Mouse (Mus musculus) hindbrain, postnatal 0 days (tissue): ENCODE results near the gene Vcp. TPM values are rescaled to one million over a fixed set of nuclear protein-coding genes. Genes with fewer than 3 reads are reported as not detected.

Experiments used
- ATAC-seq: fragments of 200-750 bp; cut with Nextera tagmentation; 2 replicates; pipeline ENCODE4 v1.8.0; 2017; ENCODE audit warnings: mild to moderate bottlenecking, moderate TSS enrichment, moderate library complexity
- DNase-seq: peaks from one replicate; pipeline ENCODE4 v3.0.0-alpha.2; 2015; ENCODE audit warnings: low spot score
- H3K27ac ChIP-seq: fragments of 300-500 bp; sonication (generic); 2 replicates; pipeline ENCODE4 v1.5.1; 2014; ENCODE audit warnings: mild to moderate bottlenecking
- H3K27me3 ChIP-seq: fragments of 300-500 bp; sonication (generic); 2 replicates; pipeline ENCODE4 v1.6.1; 2014; ENCODE audit warnings: low read length, mixed read lengths; ENCODE audit not compliant: insufficient read depth
- H3K36me3 ChIP-seq: fragments of 300-500 bp; sonication (generic); 2 replicates; pipeline ENCODE4 v1.6.1; 2014; ENCODE audit warnings: low read length, mixed read lengths; ENCODE audit not compliant: insufficient read depth
- H3K4me1 ChIP-seq: fragments of 300-500 bp; sonication (generic); 2 replicates; pipeline ENCODE4 v1.6.1; 2014; ENCODE audit warnings: antibody characterized with exemption, low read length, mixed read lengths; ENCODE audit not compliant: insufficient read depth
- H3K4me2 ChIP-seq: fragments of 300-500 bp; sonication (generic); 2 replicates; pipeline ENCODE4 v1.6.1; 2014; ENCODE audit warnings: low read depth, mild to moderate bottlenecking, low read length, moderate library complexity, mixed read lengths
- H3K4me3 ChIP-seq: fragments of 300-500 bp; sonication (generic); 2 replicates; pipeline ENCODE4 v1.5.1; 2014; ENCODE audit warnings: low read length
- H3K9ac ChIP-seq: fragments of 300-500 bp; sonication (generic); replicated peaks from 2 replicates; pipeline ENCODE4 v1.6.1; 2014; ENCODE audit warnings: mild to moderate bottlenecking, low read length, moderate library complexity, mixed read lengths
- H3K9me3 ChIP-seq: fragments of 300-500 bp; sonication (generic); 2 replicates; pipeline ENCODE4 v1.6.1; 2016; ENCODE audit warnings: low read length, mixed read lengths
- CTCF ChIP-seq: IDR thresholded peaks from 2 replicates; pipeline ENCODE4 v1.5.1; 2016; ENCODE audit warnings: antibody characterized with exemption, control low read depth, low read depth
- WGBS: fragments of 180-500 bp; shearing (Covaris S2); extraction: QIAGEN DNeasy Blood & Tissue Kit; methylation state at CpG from one replicate; pipeline ENCODE4 v1.1.7; 2014; 5-methylcytosine and 5-hydroxymethylcytosine counted together
- polyA plus RNA-seq: library from polyadenylated mRNA; unstranded; fragments of >200 nt; fragmentation: Nextera tagmentation; extraction: Ambion mirVana; gene quantifications from 2 replicates; pipeline ENCODE4 v1.2.1, GENCODE M21; 2015
- total RNA-seq: library from RNA; depleted of rRNA; stranded (reverse); fragments of >200 nt; gene quantifications from 2 replicates; pipeline ENCODE4 v1.2.3, GENCODE M21; 2014

Gene Vcp
- total and polyA plus RNA-seq, 2 experiments from 2014 or later = 191 to 455 TPM

- no peak for TF ChIP-seq CTCF
- H3K4me2 ChIP-seq = no peak overlapping the region
- no peak overlapping the region for H3K27ac ChIP-seq
- no peak overlapping the region for H3K9ac ChIP-seq
- no peak for ATAC-seq
- H3K4me1 ChIP-seq = peaks cover 13% of the 10 kb centered on the region
- H3K36me3 ChIP-seq = peaks cover 45% of the 10 kb centered on the region
- no peak for DNase-seq
- no peak overlapping the region for H3K4me3 ChIP-seq
- no peaks in the 10 kb centered on the region for H3K27me3 ChIP-seq
- WGBS = 69% methylated on average over 17 of the region's 17 CpGs
- no peaks in the 10 kb centered on the region for H3K9me3 ChIP-seq
Measured at GRCm38 (mm10) chr4:43021341-43021740, 21.0 kb upstream of the Vcp start.

DNA sequence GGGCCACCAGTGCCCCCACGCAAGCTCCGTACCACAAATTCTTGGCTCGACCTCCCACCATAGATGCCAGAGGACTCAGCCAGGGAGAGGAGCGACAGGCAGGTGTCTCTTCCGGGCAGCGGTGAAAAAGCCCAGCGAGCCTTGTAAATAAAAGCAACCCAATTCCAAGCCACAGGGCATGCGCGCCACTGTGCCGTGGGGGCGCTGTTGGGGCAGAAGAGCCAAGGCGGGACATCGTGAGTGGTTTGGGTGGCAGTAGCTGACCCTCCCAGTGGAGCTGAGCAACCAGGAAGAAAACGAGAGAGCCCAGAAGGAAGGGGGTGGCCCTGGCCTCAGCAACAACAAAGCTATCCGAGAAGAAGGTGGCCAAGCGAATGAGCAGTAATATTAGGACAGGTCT lies 20.6 kb upstream of the Vcp start:
- no peaks in the 10 kb centered on the region for H3K27me3 ChIP-seq
- H3K36me3 ChIP-seq = peaks cover 45% of the 10 kb centered on the region
- peaks cover 13% of the 10 kb centered on the region for H3K4me1 ChIP-seq
- H3K9ac ChIP-seq = no peak overlapping the region
- WGBS = 86% methylated on average over 16 of the region's 16 CpGs
- no peak overlapping the region for H3K4me3 ChIP-seq
- ATAC-seq (no peak), DNase-seq (no peak)
- no peak overlapping the region for H3K4me2 ChIP-seq
- H3K27ac ChIP-seq = no peak overlapping the region
- TF ChIP-seq CTCF = no peak
- H3K9me3 ChIP-seq = no peaks in the 10 kb centered on the region

GRCm38 (mm10) chr4:43019641-43020465 lies 19.5 kb upstream of the Vcp start:
- no peaks in the 10 kb centered on the region for H3K27me3 ChIP-seq
- WGBS = 95% methylated on average over 23 of the region's 23 CpGs
- peaks cover 11% of the 10 kb centered on the region for H3K4me1 ChIP-seq
- no peak for TF ChIP-seq CTCF
- no peak for DNase-seq
- H3K27ac ChIP-seq = no peak overlapping the region
- H3K4me3 ChIP-seq = no peak overlapping the region
- no peaks in the 10 kb centered on the region for H3K9me3 ChIP-seq
- no peak for ATAC-seq
- H3K9ac ChIP-seq = no peak overlapping the region
- H3K36me3 ChIP-seq = peaks cover 45% of the 10 kb centered on the region
- no peak overlapping the region for H3K4me2 ChIP-seq

- Histone ChIP-seq H3K36me3 (peaks cover 45% of the 10 kb centered on the region), H3K27ac (no peak overlapping the region), H3K27me3 (no peaks in the 10 kb centered on the region), H3K9me3 (no peaks in the 10 kb centered on the region), H3K9ac (no peak overlapping the region), H3K4me1 (peaks cover 4% of the 10 kb centered on the region), H3K4me3 (no peak overlapping the region), H3K4me2 (no peak overlapping the region)
- no peak for ATAC-seq
- no peak for DNase-seq
- 92% methylated on average over 10 of the region's 10 CpGs for WGBS
- no peak for TF ChIP-seq CTCF
Measured at GRCm38 (mm10) chr4:43019176-43019575, 18.9 kb upstream of the Vcp start.

GRCm38 (mm10) chr4:43018156-43018555 lies 17.8 kb upstream of the Vcp start:
- WGBS = 94% methylated on average over 4 of the region's 4 CpGs
- peaks cover 42% of the 10 kb centered on the region for H3K36me3 ChIP-seq
- H3K9ac ChIP-seq = no peak overlapping the region
- H3K4me3 ChIP-seq = no peak overlapping the region
- TF ChIP-seq CTCF = no peak
- H3K4me2 ChIP-seq = no peak overlapping the region
- DNase-seq = no peak
- no peak for ATAC-seq
- H3K27ac ChIP-seq = no peak overlapping the region
- H3K9me3 ChIP-seq = no peaks in the 10 kb centered on the region
- H3K27me3 ChIP-seq = no peaks in the 10 kb centered on the region
- H3K4me1 ChIP-seq = no peaks in the 10 kb centered on the region

DNA sequence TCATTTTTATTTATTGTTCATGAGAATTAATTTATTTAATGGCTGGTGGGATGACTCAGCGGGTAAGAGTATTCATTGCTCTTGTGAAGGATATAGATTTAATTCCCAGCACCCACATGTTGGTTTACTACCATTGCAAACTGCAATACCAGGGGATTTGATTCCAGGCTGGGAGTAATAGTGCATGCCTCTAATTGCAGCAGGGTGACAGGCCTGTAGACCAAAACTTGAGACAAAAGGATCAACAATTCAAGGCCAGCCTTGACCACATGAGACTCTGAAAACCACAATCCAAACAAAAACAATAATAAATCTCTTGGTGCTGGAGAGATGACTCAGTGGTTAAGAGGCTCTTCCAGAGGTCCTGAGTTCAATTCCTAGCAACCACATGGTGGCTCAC lies 11.8 kb upstream of the Vcp start:
- Histone ChIP-seq H3K36me3 (peaks cover 4% of the 10 kb centered on the region; the same call in 1 of the 2 replicates), H3K9ac (no peak overlapping the region), H3K4me2 (no peak overlapping the region), H3K27me3 (no peaks in the 10 kb centered on the region), H3K27ac (no peak overlapping the region), H3K4me3 (no peak overlapping the region), H3K4me1 (no peaks in the 10 kb centered on the region), H3K9me3 (no peaks in the 10 kb centered on the region)
- ATAC-seq = no peak
- TF ChIP-seq CTCF = no peak
- no peak for DNase-seq
- WGBS = 100% methylated on average over 1 of the region's 1 CpGs

DNA sequence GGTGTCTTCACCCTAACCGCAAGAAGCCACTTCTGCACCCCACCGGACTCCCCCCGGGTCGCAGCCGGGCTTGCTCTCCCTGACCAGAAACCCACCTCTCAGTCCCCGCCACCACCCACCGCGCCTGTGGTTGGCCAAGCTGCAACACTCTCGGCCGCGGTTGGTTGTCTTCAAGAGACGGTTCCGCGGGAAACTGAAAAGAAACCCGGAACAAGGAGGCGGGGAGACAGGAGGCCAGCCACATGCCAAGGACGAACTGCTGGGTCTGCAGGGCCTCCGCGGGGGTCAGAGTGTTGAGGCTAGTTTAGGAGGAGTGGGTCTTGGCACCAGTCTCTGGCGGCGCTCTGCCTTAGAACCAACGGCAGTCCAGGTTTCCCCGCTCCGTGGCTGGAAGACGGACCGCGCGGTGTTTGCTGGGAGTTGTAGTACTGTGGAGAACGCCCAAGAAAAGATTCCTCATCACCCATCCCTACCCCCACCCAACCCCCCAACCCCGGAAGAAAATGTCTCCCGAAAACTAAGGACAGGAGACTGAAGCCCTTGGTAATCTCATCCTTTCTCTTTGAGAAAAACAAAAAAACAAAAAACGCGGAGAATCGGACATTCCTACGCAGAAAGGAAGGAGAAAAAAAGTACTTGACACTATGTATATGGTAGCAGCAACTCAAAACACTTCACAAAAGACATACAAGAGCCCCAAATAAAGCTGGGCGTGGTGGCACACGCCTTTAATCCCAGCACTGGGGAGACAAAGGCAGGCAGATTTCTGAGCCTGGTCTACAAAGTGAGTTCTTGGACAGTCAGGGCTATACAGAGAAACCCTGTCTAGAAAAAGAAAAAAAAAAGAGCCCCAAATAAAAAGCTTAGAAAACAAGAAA lies 10.1 kb upstream of the Vcp start, which contains the start of gene Fancg:
Gene Fancg (minus strand): TSS at position 346 of the 878 bp plus-strand sequence.
- DNase-seq (peak; percentile 87), ATAC-seq (peak; percentile 92)
- peak within 1 kb of the TSS; percentile 72 for H3K4me3 ChIP-seq
- peak within 1 kb of the TSS; percentile 92 for H3K4me2 ChIP-seq
- no peak for TF ChIP-seq CTCF
- no peaks in the 10 kb centered on the region for H3K4me1 ChIP-seq
- WGBS = under 1% methylated on average over 37 of the region's 37 CpGs
- H3K9ac ChIP-seq = peak within 1 kb of the TSS; percentile 59
- H3K27me3 ChIP-seq = no peaks in the 10 kb centered on the region
- no peak within 1 kb of the TSS for H3K27ac ChIP-seq
- no peaks in the 10 kb centered on the region for H3K9me3 ChIP-seq
- no peaks in the 10 kb centered on the region for H3K36me3 ChIP-seq
